Mouse (Mus musculus): ENCODE measurements at regions not wholly inside any gene's neighbourhood (a gene's known extent, or its start where the extent isn't known, plus 50 kb on each side); places are given as distances from the start of the nearest gene placed in this dataset.

GRCm38 (mm10) chr6:31995977-31996376 lies 54.1 kb upstream of the 1700012A03Rik start:
- no peak for DNase-seq

- no peak for DNase-seq
Observed at GRCm38 (mm10) chr6:31995249-31995648, 54.8 kb upstream of the 1700012A03Rik start.

GRCm38 (mm10) chr6:31985698-31986097 lies 64.3 kb upstream of the 1700012A03Rik start:
- DNase-seq, result no peak

GRCm38 (mm10) chr6:31976705-31977104 lies 73.3 kb upstream of the 1700012A03Rik start:
- no peak for DNase-seq

- no peak for DNase-seq
Observed at GRCm38 (mm10) chr6:31948063-31948481, 102.0 kb upstream of the 1700012A03Rik start.

GRCm38 (mm10) chr6:31946572-31946971 lies 103.5 kb upstream of the 1700012A03Rik start:
- DNase-seq, result no peak

- no peak for DNase-seq
Observed at GRCm38 (mm10) chr6:31945347-31945746, 104.7 kb upstream of the 1700012A03Rik start.

GRCm38 (mm10) chr6:31944546-31944945 lies 105.5 kb upstream of the 1700012A03Rik start:
- DNase-seq, result no peak

- no peak for DNase-seq
Observed at GRCm38 (mm10) chr6:31942696-31943095, 107.3 kb upstream of the 1700012A03Rik start.

- peak; percentile 76 for DNase-seq
Observed at GRCm38 (mm10) chr6:31938216-31938814, 111.7 kb upstream of the 1700012A03Rik start.

- DNase-seq, result no peak
Observed at GRCm38 (mm10) chr6:31937146-31937545, 112.9 kb upstream of the 1700012A03Rik start.

- DNase-seq, result no peak
Observed at GRCm38 (mm10) chr6:31934826-31935225, 115.2 kb upstream of the 1700012A03Rik start.

GRCm38 (mm10) chr6:31933956-31934355 lies 116.1 kb upstream of the 1700012A03Rik start:
- no peak for DNase-seq

GRCm38 (mm10) chr6:31933364-31933763 lies 116.7 kb upstream of the 1700012A03Rik start:
- no peak for DNase-seq

- no peak for DNase-seq
Observed at GRCm38 (mm10) chr6:31931116-31931515, 118.9 kb upstream of the 1700012A03Rik start.

GRCm38 (mm10) chr6:31929165-31929564 lies 120.9 kb upstream of the 1700012A03Rik start:
- DNase-seq, result no peak

- no peak for DNase-seq
Observed at GRCm38 (mm10) chr6:31927181-31927580, 122.9 kb upstream of the 1700012A03Rik start.

- DNase-seq, result no peak
Observed at GRCm38 (mm10) chr6:31924669-31925046, 125.4 kb upstream of the 1700012A03Rik start.

GRCm38 (mm10) chr6:31923951-31924668 lies 125.9 kb upstream of the 1700012A03Rik start:
- DNase-seq, result no peak

GRCm38 (mm10) chr6:31921561-31922152 lies 128.4 kb upstream of the 1700012A03Rik start:
- DNase-seq, result no peak

- no peak for DNase-seq
Observed at GRCm38 (mm10) chr6:31917411-31918131, 132.5 kb upstream of the 1700012A03Rik start.

- DNase-seq, result no peak
Observed at GRCm38 (mm10) chr6:31901791-31902190, 148.3 kb upstream of the 1700012A03Rik start.

- no peak for DNase-seq
Observed at GRCm38 (mm10) chr6:31899055-31899454, 151.0 kb upstream of the 1700012A03Rik start.
